Mouse (Mus musculus) forebrain, embryonic 12.5 days (tissue): ENCODE measurements around the gene Prkch. TPM values are rescaled to one million over a fixed set of nuclear protein-coding genes. Genes with fewer than 3 reads are reported as not detected.
A peak's percentile ranks its signal among the peaks of the same experiment; 100 is the strongest.
"Not testable (repeated sequence)": the region's sequence is repeated elsewhere in the genome, so short reads cannot be mapped to it uniquely, and the experiment has no call there.

ENCODE experiments used
- ATAC-seq: fragments of 200-750 bp; cut with Nextera tagmentation; 2 replicates; pipeline ENCODE4 v1.8.0; 2017; ENCODE audit warnings: moderate TSS enrichment; ENCODE audit not compliant: low FRiP score
- H3K27ac ChIP-seq: fragments of 300-500 bp; sonication (generic); 2 replicates; pipeline ENCODE4 v1.5.1; 2016; ENCODE audit warnings: mild to moderate bottlenecking
- H3K27me3 ChIP-seq: fragments of 300-500 bp; sonication (generic); 2 replicates; pipeline ENCODE4 v1.6.1; 2016; ENCODE audit warnings: mild to moderate bottlenecking
- H3K36me3 ChIP-seq: fragments of 300-500 bp; sonication (generic); replicated peaks from 2 replicates; pipeline ENCODE4 v1.6.1; 2016; ENCODE audit warnings: mild to moderate bottlenecking
- H3K4me1 ChIP-seq: fragments of 300-500 bp; sonication (generic); 2 replicates; pipeline ENCODE4 v1.6.1; 2016
- H3K4me2 ChIP-seq: fragments of 300-500 bp; sonication (generic); 2 replicates; pipeline ENCODE4 v1.6.1; 2016; ENCODE audit warnings: mild to moderate bottlenecking, moderate library complexity
- H3K4me3 ChIP-seq: fragments of 300-500 bp; sonication (generic); replicated peaks from 2 replicates; pipeline ENCODE4 v1.5.1; 2016; ENCODE audit warnings: mild to moderate bottlenecking
- H3K9ac ChIP-seq: fragments of 300-500 bp; sonication (generic); 2 replicates; pipeline ENCODE4 v1.6.1; 2016; ENCODE audit warnings: mild to moderate bottlenecking
- H3K9me3 ChIP-seq: fragments of 300-500 bp; sonication (generic); 2 replicates; pipeline ENCODE4 v1.6.1; 2016
- whole genome bisulfite sequencing: fragments of 180-500 bp; shearing (Covaris S2); methylation state at CpG from one replicate; pipeline ENCODE4 v1.1.7; 2016; 5-methylcytosine and 5-hydroxymethylcytosine counted together
- polyA plus RNA-seq: library from polyadenylated mRNA; unstranded; fragments of >200 nt; fragmentation: Nextera tagmentation; extraction: Ambion mirVana; gene quantifications from 2 replicates; pipeline ENCODE4 v1.2.1, GENCODE M21; 2016

Prkch gene
- polyA plus RNA-seq, 1 experiment from 2014 or later: 6.0 TPM

DNA sequence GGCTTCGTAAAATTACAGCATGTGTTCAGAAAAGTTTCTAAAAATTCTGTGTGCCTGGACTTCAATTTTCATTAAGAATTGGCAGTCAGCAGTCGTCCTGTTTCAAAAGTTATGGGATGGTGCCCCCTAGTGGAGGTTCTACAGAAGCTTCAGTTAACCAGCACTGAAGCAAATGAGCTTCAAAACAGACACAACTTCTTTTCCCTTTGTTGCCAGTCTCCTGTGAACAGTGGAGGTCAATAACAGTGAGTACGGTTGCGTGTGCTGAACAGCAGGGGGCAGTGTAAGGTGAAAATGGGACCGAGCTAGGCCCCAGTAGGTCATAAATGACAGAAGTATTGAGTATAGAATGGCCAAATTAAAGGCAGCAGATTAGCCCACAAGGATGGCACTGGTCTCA lies 30.4 kb upstream of the Prkch start:
- Histone ChIP-seq H3K4me1 (no peaks in the 10 kb centered on the region), H3K4me3 (no peak overlapping the region), H3K9me3 (no peaks in the 10 kb centered on the region), H3K27ac (no peak overlapping the region), H3K27me3 (peaks cover 23% of the 10 kb centered on the region), H3K4me2 (no peak overlapping the region), H3K36me3 (no peaks in the 10 kb centered on the region), H3K9ac (no peak overlapping the region)
- ATAC-seq: peak; percentile 41; the same call in 1 of the 2 replicates
- WGBS: 6% methylated on average over 5 of the region's 5 CpGs

DNA sequence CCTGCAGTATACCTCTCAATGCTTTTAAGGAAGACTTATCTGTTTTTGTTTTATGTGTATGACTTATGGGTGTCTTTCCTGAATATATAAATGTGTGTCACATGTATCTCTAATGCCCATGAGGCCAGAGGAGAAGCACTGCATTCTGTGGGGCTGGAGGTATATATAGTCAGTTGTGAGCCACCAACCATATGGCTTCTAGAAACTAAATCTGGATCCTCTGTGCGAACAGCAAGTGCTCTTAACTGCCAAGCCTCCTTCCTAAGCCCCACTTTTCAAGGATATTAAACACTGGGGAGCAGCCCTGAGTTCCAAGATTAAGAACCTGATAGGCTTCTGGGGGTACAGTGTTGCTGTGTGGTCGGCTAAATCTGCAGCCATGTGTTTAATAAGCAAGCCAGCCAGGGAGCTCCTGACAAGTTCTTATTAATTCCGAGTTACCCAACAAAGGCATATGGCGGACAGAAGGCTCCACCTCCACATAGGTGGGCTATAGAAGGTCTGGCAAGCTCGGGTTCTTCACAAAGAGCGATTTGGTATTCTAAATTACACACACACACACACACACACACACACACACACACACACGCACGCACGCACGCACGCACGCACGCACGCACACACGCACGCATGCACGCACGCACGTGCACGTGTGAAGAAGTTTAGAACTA lies 25.9 kb upstream of the Prkch start:
- WGBS: 93% methylated on average over 20 of the region's 20 CpGs
- H3K4me2 ChIP-seq: no peak overlapping the region

DNA sequence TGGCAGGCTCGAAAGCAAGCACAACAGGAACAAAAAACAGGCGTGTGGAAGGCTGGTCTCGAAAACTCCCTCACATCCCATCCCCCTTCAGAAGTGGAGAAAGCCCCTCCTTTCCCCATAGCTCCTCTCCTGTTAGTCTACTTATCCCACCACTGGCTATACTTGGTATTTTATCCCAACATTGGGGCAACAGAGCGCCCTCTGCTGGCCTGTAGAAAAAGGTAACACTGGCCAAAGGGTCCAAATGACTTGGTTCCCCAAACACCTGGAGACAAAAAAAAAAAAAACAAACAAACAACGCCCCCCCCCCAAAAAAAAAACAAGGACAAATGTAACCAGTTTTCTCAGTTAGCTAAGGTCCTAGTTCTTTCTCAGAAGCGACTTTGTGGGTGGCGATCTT lies 24.5 kb upstream of the Prkch start:
- ATAC-seq: no peak

More for the DNA sequence above, 25.9 kb upstream of the Prkch start:
- no peak overlapping the region for H3K4me3 ChIP-seq
- no peak for ATAC-seq
- H3K4me1 ChIP-seq: no peaks in the 10 kb centered on the region
- no peaks in the 10 kb centered on the region for H3K36me3 ChIP-seq
- H3K9ac ChIP-seq: no peak overlapping the region
- no peak overlapping the region for H3K27ac ChIP-seq
- no peaks in the 10 kb centered on the region for H3K9me3 ChIP-seq
- no peaks in the 10 kb centered on the region for H3K27me3 ChIP-seq

DNA sequence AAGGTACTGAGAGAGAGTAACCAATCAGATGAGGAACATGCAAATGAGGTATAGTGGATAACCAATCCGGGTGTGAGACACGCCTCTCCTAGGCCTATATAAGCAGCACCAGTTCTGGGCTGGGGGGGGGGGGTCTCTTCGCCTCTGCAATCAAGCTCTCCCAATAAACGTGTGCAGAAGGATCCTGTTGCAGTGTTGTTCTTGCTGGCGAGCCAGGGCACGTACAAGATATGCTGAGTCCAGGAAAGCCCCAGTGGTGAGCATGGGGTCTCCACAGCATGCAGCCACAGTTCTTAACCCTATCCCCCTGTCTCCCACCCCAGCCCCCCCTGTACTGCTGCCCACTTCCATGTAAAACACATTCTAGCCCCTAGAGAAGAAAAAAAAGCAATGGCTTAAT lies 21.5 kb upstream of the Prkch start:
- not testable (repeated sequence) for H3K9me3 ChIP-seq, H3K36me3 ChIP-seq, H3K4me3 ChIP-seq, ATAC-seq, H3K27ac ChIP-seq, H3K4me2 ChIP-seq, H3K27me3 ChIP-seq, H3K9ac ChIP-seq, H3K4me1 ChIP-seq
- 80% methylated on average over 6 of the region's 6 CpGs for WGBS

More for the DNA sequence above, 24.5 kb upstream of the Prkch start:
- no peak overlapping the region for H3K27ac ChIP-seq
- H3K27me3 ChIP-seq: no peaks in the 10 kb centered on the region
- WGBS: 48% methylated on average over 7 of the region's 7 CpGs
- H3K9me3 ChIP-seq: no peaks in the 10 kb centered on the region
- no peak overlapping the region for H3K4me3 ChIP-seq
- no peak overlapping the region for H3K9ac ChIP-seq
- no peak overlapping the region for H3K4me2 ChIP-seq
- H3K36me3 ChIP-seq: no peaks in the 10 kb centered on the region
- H3K4me1 ChIP-seq: peaks cover 3% of the 10 kb centered on the region; the same call in 1 of the 2 replicates

DNA sequence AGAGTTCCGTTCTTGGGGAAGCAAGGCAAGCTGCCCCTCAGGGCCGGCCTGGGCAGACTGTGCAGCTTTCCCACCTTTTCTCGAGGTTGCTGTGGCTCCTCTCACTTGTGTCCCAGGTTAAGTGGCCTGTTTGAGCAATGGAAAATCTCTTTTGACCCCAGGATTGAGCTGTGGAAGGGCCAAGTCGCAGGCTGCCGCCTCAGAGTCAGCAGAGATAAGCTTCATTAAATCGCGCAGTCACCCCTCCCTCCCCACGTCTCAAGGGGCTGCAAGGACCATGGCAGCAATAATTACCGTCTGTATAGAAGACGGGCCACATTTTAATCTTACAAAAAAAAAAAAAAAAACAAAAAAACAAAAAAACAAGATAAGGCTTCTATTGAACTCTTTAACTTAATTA lies 20.4 kb upstream of the Prkch start:
- ATAC-seq: no peak
- H3K4me3 ChIP-seq: no peak overlapping the region
- no peak overlapping the region for H3K27ac ChIP-seq
- 0 out of 2 replicates have a peak, but pooled peaks cover 5% of the 10 kb centered on the region for H3K27me3 ChIP-seq
- no peaks in the 10 kb centered on the region for H3K9me3 ChIP-seq
- H3K9ac ChIP-seq: no peak overlapping the region
- H3K4me1 ChIP-seq: peaks cover 9% of the 10 kb centered on the region; the same call in 1 of the 2 replicates
- 14% methylated on average over 10 of the region's 10 CpGs for WGBS
- no peak overlapping the region for H3K4me2 ChIP-seq
- no peaks in the 10 kb centered on the region for H3K36me3 ChIP-seq

DNA sequence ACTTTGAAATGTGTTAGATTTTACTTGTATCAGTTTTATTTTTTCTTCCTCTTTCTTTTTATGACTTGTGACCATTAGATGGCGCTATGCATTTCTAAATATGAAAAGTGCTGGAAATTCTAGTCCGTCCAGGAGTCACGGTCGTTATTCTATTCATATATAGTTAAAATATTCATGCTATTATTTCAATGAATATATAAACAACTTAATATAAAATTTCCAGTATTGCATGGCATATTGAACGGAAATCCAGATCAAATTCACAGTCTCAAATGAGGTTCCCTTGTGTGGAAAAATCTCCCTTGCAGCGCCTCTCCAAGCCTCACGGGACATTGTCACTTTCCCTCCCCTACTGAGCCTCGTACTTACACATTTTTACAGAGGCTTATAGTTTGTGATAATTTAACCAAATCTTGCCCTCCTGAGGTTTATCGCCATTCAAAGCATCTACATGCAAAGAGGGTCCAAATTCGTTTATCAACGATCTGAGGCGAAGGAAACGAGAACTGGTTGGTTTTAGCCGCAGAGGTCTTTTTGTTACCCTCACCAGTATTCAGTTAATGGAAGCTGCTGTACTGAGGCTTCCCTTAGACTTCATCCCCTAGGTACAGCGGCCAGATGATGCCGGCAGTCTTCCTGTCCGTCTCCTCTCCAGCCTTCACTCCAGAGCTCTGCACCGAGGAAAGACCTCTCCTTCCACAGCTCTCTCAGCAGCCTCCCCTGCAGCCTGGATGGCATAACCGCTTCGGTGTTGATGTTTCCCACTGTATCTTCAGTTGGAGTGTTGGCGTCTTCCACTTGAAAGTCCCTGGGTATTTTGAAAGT lies 19.6 kb upstream of the Prkch start:
- Histone ChIP-seq H3K27ac (no peak overlapping the region), H3K4me1 (peaks cover 9% of the 10 kb centered on the region; the same call in 1 of the 2 replicates), H3K4me3 (peak overlapping the region; percentile 28), H3K9me3 (no peaks in the 10 kb centered on the region), H3K27me3 (0 out of 2 replicates have a peak, but pooled peaks cover 5% of the 10 kb centered on the region), H3K4me2 (peak overlapping the region; percentile 58), H3K36me3 (no peaks in the 10 kb centered on the region), H3K9ac (0 out of 2 replicates have a peak overlapping the region, but pooled peaks have one; percentile 22)
- 0 out of 2 replicates have a peak, but pooled peaks have one; percentile 41 for ATAC-seq
- 22% methylated on average over 21 of the region's 21 CpGs for WGBS

DNA sequence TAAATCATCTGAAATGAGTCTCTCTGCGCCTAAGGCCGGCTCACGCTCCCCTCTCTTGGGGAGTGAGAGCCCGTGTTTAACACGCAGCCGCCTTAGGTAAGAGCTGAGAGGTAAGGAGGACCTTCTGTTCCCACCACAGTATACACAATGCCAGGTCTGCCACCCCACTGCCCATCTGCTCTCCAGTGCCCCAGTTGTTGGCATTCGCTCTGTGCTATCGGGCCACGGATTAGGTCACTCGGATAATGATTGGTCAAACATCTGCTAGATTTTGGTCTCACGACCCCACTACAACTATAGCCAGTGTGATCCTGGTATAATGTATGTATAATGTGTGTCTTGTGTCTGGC lies 19.0 kb upstream of the Prkch start:
- H3K4me1 ChIP-seq: peaks cover 9% of the 10 kb centered on the region; the same call in 1 of the 2 replicates
- H3K27ac ChIP-seq: no peak overlapping the region
- H3K36me3 ChIP-seq: no peaks in the 10 kb centered on the region
- ATAC-seq: no peak
- H3K9ac ChIP-seq: 0 out of 2 replicates have a peak overlapping the region, but pooled peaks have one; percentile 22
- 75% methylated on average over 11 of the region's 11 CpGs for WGBS
- peak overlapping the region; percentile 58 for H3K4me2 ChIP-seq
- 0 out of 2 replicates have a peak, but pooled peaks cover 5% of the 10 kb centered on the region for H3K27me3 ChIP-seq
- H3K4me3 ChIP-seq: peak overlapping the region; percentile 28
- no peaks in the 10 kb centered on the region for H3K9me3 ChIP-seq

DNA sequence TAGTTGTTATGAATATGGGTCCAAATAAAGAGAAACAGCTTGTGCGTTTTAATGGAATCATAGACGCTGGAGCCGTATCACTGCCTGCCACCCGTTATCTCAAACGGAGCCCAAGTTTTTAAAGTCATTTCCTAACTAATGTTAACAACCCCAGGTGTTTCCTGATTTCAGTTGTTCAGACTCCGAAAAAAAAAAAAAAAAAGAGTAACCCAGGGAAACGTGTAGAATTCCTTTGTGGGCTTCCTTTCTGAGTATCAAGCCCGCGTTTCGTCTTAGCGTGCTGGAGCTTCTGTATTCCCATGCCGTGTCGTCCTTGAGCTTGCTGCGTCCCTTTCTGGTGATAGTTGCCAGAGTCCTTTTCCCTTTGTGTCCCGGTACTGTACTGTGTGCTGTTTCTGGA lies 10.0 kb upstream of the Prkch start:
- WGBS: 83% methylated on average over 15 of the region's 15 CpGs
- Histone ChIP-seq H3K4me2 (no peak overlapping the region), H3K9me3 (no peaks in the 10 kb centered on the region), H3K9ac (no peak overlapping the region), H3K27me3 (no peaks in the 10 kb centered on the region), H3K36me3 (no peaks in the 10 kb centered on the region), H3K4me1 (no peaks in the 10 kb centered on the region), H3K27ac (no peak overlapping the region), H3K4me3 (no peak overlapping the region)
- ATAC-seq: no peak

DNA sequence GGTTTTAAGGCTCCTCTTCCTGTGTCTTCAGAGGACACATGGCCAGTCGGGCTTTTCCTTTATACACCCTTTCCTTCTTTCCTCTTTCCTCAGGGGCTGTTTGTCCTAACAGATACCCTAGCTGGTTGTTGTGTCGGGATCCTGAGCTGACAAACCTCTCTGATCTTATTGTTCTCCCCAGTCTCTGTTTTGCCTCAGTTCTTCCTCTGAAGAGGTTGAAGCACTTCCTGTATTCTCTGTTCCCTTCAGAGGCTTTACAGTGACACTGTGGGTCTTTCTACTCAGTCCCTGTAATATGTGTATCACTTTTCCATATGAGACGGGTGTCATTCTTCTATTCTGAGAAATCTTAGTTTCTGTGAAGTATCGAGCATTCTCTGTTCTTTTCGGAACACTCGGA lies 6.5 kb upstream of the Prkch start:
- Histone ChIP-seq H3K36me3 (no peaks in the 10 kb centered on the region), H3K27me3 (peaks cover 10% of the 10 kb centered on the region), H3K9ac (no peak overlapping the region), H3K4me1 (no peaks in the 10 kb centered on the region), H3K4me2 (no peak overlapping the region), H3K9me3 (no peaks in the 10 kb centered on the region), H3K27ac (no peak overlapping the region), H3K4me3 (no peak overlapping the region)
- whole genome bisulfite sequencing: 81% methylated on average over 6 of the region's 6 CpGs
- no peak for ATAC-seq

DNA sequence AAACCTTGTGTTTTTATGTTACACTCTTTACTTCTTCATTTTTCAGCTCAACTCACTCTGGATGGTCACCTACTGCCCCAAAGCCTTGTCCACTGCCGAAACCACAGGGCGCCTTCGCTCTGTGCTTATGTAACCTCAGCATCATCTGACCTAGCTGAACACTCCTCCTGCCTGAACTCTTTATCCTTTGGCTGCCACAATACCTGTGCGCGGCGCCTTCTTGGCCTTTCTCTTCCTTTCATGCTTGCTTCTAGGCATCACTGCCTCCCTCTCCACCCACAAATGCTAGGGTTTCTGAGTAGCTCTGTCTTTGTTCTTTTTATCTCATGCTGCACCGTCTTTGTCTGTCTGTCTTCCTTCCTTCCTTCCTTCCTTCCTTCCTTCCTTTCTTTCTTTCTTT lies 3.8 kb upstream of the Prkch start:
- no peak for ATAC-seq
- no peaks in the 10 kb centered on the region for H3K9me3 ChIP-seq
- H3K4me1 ChIP-seq: peaks cover 15% of the 10 kb centered on the region
- no peak overlapping the region for H3K4me2 ChIP-seq
- H3K4me3 ChIP-seq: no peak overlapping the region
- H3K9ac ChIP-seq: no peak overlapping the region
- H3K27me3 ChIP-seq: peaks cover 32% of the 10 kb centered on the region
- no peaks in the 10 kb centered on the region for H3K36me3 ChIP-seq
- H3K27ac ChIP-seq: no peak overlapping the region
- WGBS: 82% methylated on average over 7 of the region's 7 CpGs

DNA sequence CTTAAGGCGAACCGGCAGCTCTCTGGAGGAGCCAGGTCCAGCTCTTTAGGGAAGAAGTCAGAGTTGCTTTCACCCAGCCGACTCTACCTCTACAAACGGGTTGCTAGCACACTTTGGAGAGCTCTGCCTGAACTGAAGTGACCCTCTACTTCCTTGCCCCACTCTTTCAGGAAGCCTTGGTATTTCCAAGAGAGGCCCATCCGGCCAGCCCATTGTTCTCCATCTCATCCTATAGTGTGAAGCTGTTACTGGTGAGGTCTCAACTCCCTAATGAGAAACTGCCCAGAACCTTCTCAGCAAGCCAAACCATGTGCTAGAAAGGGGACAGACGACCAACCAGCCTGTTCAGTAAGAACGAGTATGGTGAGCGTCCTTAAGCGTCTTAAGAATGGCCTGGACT lies 1.3 kb upstream of the Prkch start:
- no peaks in the 10 kb centered on the region for H3K36me3 ChIP-seq
- no peak overlapping the region for H3K9ac ChIP-seq
- H3K4me3 ChIP-seq: no peak overlapping the region
- H3K27ac ChIP-seq: no peak overlapping the region
- no peak overlapping the region for H3K4me2 ChIP-seq
- peaks cover 43% of the 10 kb centered on the region for H3K27me3 ChIP-seq
- 77% methylated on average over 9 of the region's 9 CpGs for WGBS
- ATAC-seq: no peak
- H3K9me3 ChIP-seq: no peaks in the 10 kb centered on the region
- H3K4me1 ChIP-seq: peaks cover 20% of the 10 kb centered on the region

DNA sequence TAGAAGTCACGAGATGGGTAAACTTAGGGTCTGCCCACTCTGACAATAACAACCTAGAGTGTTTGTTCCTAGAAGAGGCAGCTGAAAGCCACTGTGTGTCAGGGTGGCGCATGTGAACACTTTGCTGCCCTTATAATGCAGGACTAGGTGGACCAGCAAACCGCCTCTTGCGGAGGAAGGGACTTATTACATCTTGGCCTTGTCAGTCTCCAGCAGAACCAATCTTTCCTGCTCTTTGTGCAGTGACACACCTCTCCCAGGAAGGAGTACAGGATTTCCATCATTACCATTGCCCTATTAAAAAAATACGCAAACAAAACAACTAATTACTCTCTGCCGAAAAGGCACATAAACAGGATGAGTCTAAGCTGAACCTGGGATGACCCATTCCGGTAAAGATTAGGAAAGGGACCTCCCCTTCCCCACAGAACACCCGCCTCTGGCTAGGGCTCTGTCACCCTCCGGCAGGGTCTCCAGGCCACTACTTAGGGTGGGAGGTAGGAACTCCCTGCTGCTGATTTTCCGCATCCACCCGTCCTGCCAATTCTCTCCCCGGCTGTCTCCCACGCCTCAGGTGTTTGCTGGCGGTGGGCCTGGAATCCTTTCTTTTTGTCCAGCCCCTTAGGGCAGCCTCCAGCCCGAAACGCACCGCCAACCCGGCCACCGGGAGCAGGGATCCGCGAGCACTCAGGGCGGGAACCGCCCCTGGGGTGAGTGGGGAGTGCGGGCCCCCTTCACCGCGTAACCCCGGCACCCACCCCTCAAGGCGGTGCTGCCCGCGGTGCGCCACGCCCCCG lies 585 bp upstream of the Prkch start:
- Histone ChIP-seq H3K4me3 (peak overlapping the region; percentile 62), H3K36me3 (no peaks in the 10 kb centered on the region), H3K9me3 (no peaks in the 10 kb centered on the region), H3K27ac (0 out of 2 replicates have a peak overlapping the region, but pooled peaks have one; percentile 14), H3K4me2 (peak overlapping the region; percentile 87), H3K4me1 (peaks cover 20% of the 10 kb centered on the region), H3K9ac (peak overlapping the region; percentile 67), H3K27me3 (peaks cover 43% of the 10 kb centered on the region)
- 4% methylated on average over 33 of the region's 33 CpGs for WGBS
- ATAC-seq: peak; percentile 33; the same call in 1 of the 2 replicates
